Mouse (Mus musculus) ES-E14 (cell line): ENCODE results near the gene Uba52.

ENCODE experiments used
- CHD2 ChIP-seq: IDR thresholded peaks from 2 replicates; pipeline ENCODE4 v1.6.1; 2014; ENCODE audit warnings: mild to moderate bottlenecking, low read depth, low read length, inconsistent platforms
- HCFC1 ChIP-seq: IDR thresholded peaks from 2 replicates; pipeline ENCODE4 v1.6.1; 2012; ENCODE audit warnings: low read length, inconsistent platforms, borderline replicate concordance; ENCODE audit not compliant: insufficient read depth
- MAFK ChIP-seq: IDR thresholded peaks from 2 replicates; pipeline ENCODE4 v1.6.1; 2014; ENCODE audit warnings: mild to moderate bottlenecking, low read depth, low read length, inconsistent platforms; ENCODE audit not compliant: insufficient read depth
- ZNF384 ChIP-seq: IDR thresholded peaks from 2 replicates; pipeline ENCODE4 v1.6.1; 2012; ENCODE audit warnings: low read depth, low read length, inconsistent platforms

- TF ChIP-seq MAFK (no peak), ZNF384 (no peak), HCFC1 (no peak), CHD2 (no peak)
Observed at GRCm38 (mm10) chr8:70540507-70541071, 30.0 kb upstream of the Uba52 start.
